ENCODE assay signal across 10 mouse cellular contexts in the genomic region with DNA sequence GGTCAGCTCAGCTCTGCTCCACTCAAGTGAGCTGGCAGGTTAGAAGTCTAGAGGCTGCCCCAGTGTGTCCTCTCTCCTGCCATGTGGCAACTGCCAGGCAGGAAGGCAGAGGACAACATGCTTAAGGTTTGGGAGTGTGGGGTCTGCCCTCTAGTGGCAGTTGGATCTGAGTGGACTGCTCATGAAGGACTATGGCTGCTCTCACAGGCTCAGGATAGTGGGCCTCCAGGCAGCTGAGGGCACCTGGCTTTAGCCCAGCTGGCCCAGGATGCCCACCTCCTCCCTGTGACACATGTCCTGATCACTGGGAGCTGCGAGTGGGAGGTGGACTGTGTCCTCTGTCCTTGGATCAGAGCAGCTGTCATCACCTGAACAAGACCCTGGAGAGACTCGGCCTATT. TPM values are rescaled to one million over a fixed set of nuclear protein-coding genes. Genes with fewer than 3 reads are reported as not detected.
DNase-seq lines count a peak whose midpoint lies in the region; ATAC-seq and TF ChIP-seq lines count a peak whose summit lies in the region.
"Had no signal": no experiment of that assay in that cellular context is flagged by ENCODE, and none has a peak within 500 bp of the region (broad histone marks: within the 10 kb centered on the region; RNA-seq: fewer than 3 reads in every experiment).

No protein-coding gene starts in this region.

- peak; percentile 36 for DNase-seq in hindbrain, embryonic 10.5 days (ENCODE audit: low spot score)
- DNase-seq in CH12.LX (ENCODE audit: extremely low read depth), result peak; percentile 41
- no peak for DNase-seq in spleen, adult 12 weeks (ENCODE audit: low spot score)
- DNase-seq in frontal cortex, adult 2 months (ENCODE audit: extremely low spot score in 1 of 2, low spot score in 1 of 2), result no peak

- peaks cover 38% of the 10 kb centered on the region for H3K36me3 ChIP-seq in hindbrain, embryonic 10.5 days
- no peaks in the 10 kb centered on the region for H3K36me3 ChIP-seq in hindbrain, embryonic 12.5 days
- peaks cover 13 to 63% of the 10 kb centered on the region in 2 experiments for H3K36me3 ChIP-seq in CH12.LX (replicated peaks in 1 of 2; ENCODE audit: control insufficient read depth in 1 of 2, insufficient read depth in 1 of 2, low read length in 1 of 2)
- no peaks in the 10 kb centered on the region for H3K36me3 ChIP-seq in intestine, embryonic 16.5 days (ENCODE audit: control insufficient read depth, insufficient read depth, low read length)

- H3K4me1 ChIP-seq in hindbrain, embryonic 10.5 days (replicated peaks), result peaks cover 4% of the 10 kb centered on the region; the same call in 1 of the 2 replicates
- H3K4me1 ChIP-seq in hindbrain, embryonic 12.5 days, result no peaks in the 10 kb centered on the region
- H3K4me1 ChIP-seq in CH12.LX (ENCODE audit: control insufficient read depth in 1 of 2, insufficient read depth in 2 of 2), result no peaks in the 10 kb centered on the region
- H3K4me1 ChIP-seq in bone marrow macrophage, adult 2 months (ENCODE audit: control insufficient read depth, insufficient read depth, low read length), result peaks cover 8% of the 10 kb centered on the region
- H3K4me1 ChIP-seq in intestine, embryonic 16.5 days (ENCODE audit: control insufficient read depth, insufficient read depth, low read length), result peaks cover 16% of the 10 kb centered on the region

- peak; percentile 23 to 70; a peak in 2 of 4 replicates for TF ChIP-seq CTCF in CH12.LX (conservative IDR thresholded peaks at IDR 0.05 in 1 of 2, IDR thresholded peaks at IDR 0.05 in 1 of 2; ENCODE audit: low read depth in 2 of 2, low read length in 2 of 2)
- TF ChIP-seq CTCF in bone marrow macrophage, adult 2 months (IDR thresholded peaks at IDR 0.05; ENCODE audit: low read depth, low read length), result peak; percentile 74

- no peak for TF ChIP-seq POLR2A in CH12.LX (IDR thresholded peaks at IDR 0.05; ENCODE audit: low read depth, low read length)
- TF ChIP-seq POLR2A in bone marrow macrophage, adult 2 months (IDR thresholded peaks at IDR 0.05; ENCODE audit: borderline replicate concordance, low read depth, low read length), result no peak

- in situ Hi-C loops in CH12.LX (cut with MboI; ENCODE audit: low pct_ligation_motif_present, low pct_unique_long_range_greater_than_20kb, low sequenced_read_pairs), result loop anchor here (25.0 kb wide), 1 partner anchor 104 kb away; the partner anchor contains the start of gene 3110082I17Rik

- H3K27me3 ChIP-seq in hindbrain, embryonic 10.5 days (ENCODE audit: insufficient read depth, poor library complexity, severe bottlenecking), result no peaks in the 10 kb centered on the region
- H3K27me3 ChIP-seq in hindbrain, embryonic 12.5 days, result no peaks in the 10 kb centered on the region
- no peaks in the 10 kb centered on the region for H3K27me3 ChIP-seq in CH12.LX (replicated peaks)
- H3K27me3 ChIP-seq in intestine, embryonic 16.5 days (replicated peaks; ENCODE audit: control insufficient read depth, insufficient read depth, low read length), result no peaks in the 10 kb centered on the region
- H3K27me3 ChIP-seq: embryonic facial prominence, embryonic 15.5 days had no signal

- H3K4me2 ChIP-seq in hindbrain, embryonic 12.5 days (replicated peaks), result no peak overlapping the region
- no peak overlapping the region for H3K4me2 ChIP-seq in CH12.LX (ENCODE audit: insufficient read depth, low read depth, poor library complexity, severe bottlenecking)
- no peak overlapping the region for H3K4me2 ChIP-seq in intestine, embryonic 16.5 days (ENCODE audit: low read depth, low read length)
- H3K4me2 ChIP-seq: embryonic facial prominence, embryonic 15.5 days had no signal

- TF ChIP-seq EP300 in CH12.LX (IDR thresholded peaks at IDR 0.05; ENCODE audit: low read length), result no peak

- no peaks in the 10 kb centered on the region for H3K79me2 ChIP-seq in CH12.LX (replicated peaks; ENCODE audit: control insufficient read depth, extremely low read depth, insufficient read depth, poor library complexity, severe bottlenecking)

- no peak overlapping the region for H3K4me3 ChIP-seq in hindbrain, embryonic 10.5 days
- H3K4me3 ChIP-seq in hindbrain, embryonic 12.5 days, result no peak overlapping the region
- no peak overlapping the region for H3K4me3 ChIP-seq in CH12.LX (replicated peaks in 1 of 3; ENCODE audit: low read depth in 2 of 3, low read length in 2 of 3, poor library complexity in 1 of 3)
- H3K4me3 ChIP-seq in bone marrow macrophage, adult 2 months (ENCODE audit: insufficient read depth, low read length), result no peak overlapping the region
- H3K4me3 ChIP-seq in intestine, embryonic 16.5 days (ENCODE audit: low read length), result no peak overlapping the region
- H3K4me3 ChIP-seq: embryonic facial prominence, embryonic 15.5 days; megakaryocyte, embryonic 14.5 days had no signal

- dilution Hi-C loops in CH12.LX (cut with MboI; ENCODE audit: extremely low pct_ligation_motif_present, extremely low pct_unique_long_range_greater_than_20kb, low sequenced_read_pairs), result no loop called here

- no peak for ATAC-seq in hindbrain, embryonic 12.5 days (ENCODE audit: low FRiP score)
- ATAC-seq in intestine, embryonic 16.5 days, result peak; percentile 16
- peak; percentile 20; the same call in 1 of the 2 replicates for ATAC-seq in neutrophil, adult 5-6 weeks (ENCODE audit: extremely low read depth, insufficient number of reproducible peaks, low FRiP score, poor library complexity, severe bottlenecking)

- no peaks in the 10 kb centered on the region for H3K9me3 ChIP-seq in hindbrain, embryonic 10.5 days
- H3K9me3 ChIP-seq in hindbrain, embryonic 12.5 days (replicated peaks), result no peaks in the 10 kb centered on the region
- H3K9me3 ChIP-seq in CH12.LX (replicated peaks; ENCODE audit: low read length), result no peaks in the 10 kb centered on the region
- no peaks in the 10 kb centered on the region for H3K9me3 ChIP-seq in intestine, embryonic 16.5 days (ENCODE audit: control insufficient read depth, low read length)
- H3K9me3 ChIP-seq: embryonic facial prominence, embryonic 15.5 days; megakaryocyte, embryonic 14.5 days had no signal

- TF ChIP-seq RAD21 in CH12.LX (IDR thresholded peaks at IDR 0.05; ENCODE audit: low read depth, low read length), result peak; percentile 44

- H3K27ac ChIP-seq in hindbrain, embryonic 10.5 days, result no peak overlapping the region
- H3K27ac ChIP-seq in hindbrain, embryonic 12.5 days, result no peak overlapping the region
- no peak overlapping the region for H3K27ac ChIP-seq in CH12.LX (ENCODE audit: insufficient read depth, low read depth)
- no peak overlapping the region for H3K27ac ChIP-seq in bone marrow macrophage, adult 2 months (ENCODE audit: insufficient read depth, low read depth, low read length)
- peak overlapping the region; percentile 49 for H3K27ac ChIP-seq in intestine, embryonic 16.5 days (ENCODE audit: low read length)
- H3K27ac ChIP-seq: embryonic facial prominence, embryonic 15.5 days had no signal

- 69% methylated on average over 2 of the region's 2 CpGs for WGBS in hindbrain, embryonic 10.5 days
- WGBS in hindbrain, embryonic 12.5 days, result 81% methylated on average over 2 of the region's 2 CpGs
- WGBS in intestine, embryonic 16.5 days, result 65% methylated on average over 2 of the region's 2 CpGs

- H3K9ac ChIP-seq in hindbrain, embryonic 12.5 days, result no peak overlapping the region
- no peak overlapping the region for H3K9ac ChIP-seq in CH12.LX (ENCODE audit: insufficient read depth, low read depth)
- no peak overlapping the region for H3K9ac ChIP-seq in intestine, embryonic 16.5 days (ENCODE audit: low read depth, low read length)
- H3K9ac ChIP-seq: embryonic facial prominence, embryonic 15.5 days had no signal

RNA-seq across cellular contexts. Expression of gene Cyp2w1, which starts 6.2 kb away (rescaled TPM):
- polyA plus RNA-seq in hindbrain, embryonic 10.5 days (2016; fragmentation: Nextera tagmentation; extraction: Ambion mirVana), result not detected in 2 replicates
- polyA plus RNA-seq in hindbrain, embryonic 12.5 days (2016; fragmentation: Nextera tagmentation; extraction: Ambion mirVana), result 0.41 and 0.46 TPM in 2 replicates
- total RNA-seq in CH12.LX (2012; rRNA removed) (not detected in 2 replicates), CH12.LX (2014; rRNA removed) (not detected in 2 replicates)
- polyA plus RNA-seq in CH12.LX (2012; ENCODE audit: insufficient read length, low read depth), result not detected in 2 replicates
- not detected in 2 replicates for polyA plus RNA-seq in bone marrow macrophage, adult 2 months (2012; ENCODE audit: insufficient read depth, insufficient read length, missing spikeins)
- 33.9 and 44.0 TPM in 2 replicates for polyA plus RNA-seq in intestine, embryonic 16.5 days (2015; fragmentation: Nextera tagmentation; extraction: Ambion mirVana)
- not detected in 2 replicates for total RNA-seq in neutrophil, adult 5-6 weeks (2017)
- not detected in 2 replicates for polyA plus RNA-seq in frontal cortex, adult 2 months (2012; rRNA removed)

RNA-seq across cellular contexts. Expression of gene Cox19, which starts 7.4 kb away (rescaled TPM):
- polyA plus RNA-seq in hindbrain, embryonic 10.5 days (2016; fragmentation: Nextera tagmentation; extraction: Ambion mirVana), result 116 and 147 TPM in 2 replicates
- 107 and 117 TPM in 2 replicates for polyA plus RNA-seq in hindbrain, embryonic 12.5 days (2016; fragmentation: Nextera tagmentation; extraction: Ambion mirVana)
- total RNA-seq in CH12.LX (2012; rRNA removed) (30.1 and 38.8 TPM in 2 replicates), CH12.LX (2014; rRNA removed) (32.1 and 32.3 TPM in 2 replicates)
- polyA plus RNA-seq in CH12.LX (2012; ENCODE audit: insufficient read length, low read depth), result 70.1 and 74.0 TPM in 2 replicates
- 31.4 and 36.1 TPM in 2 replicates for polyA plus RNA-seq in bone marrow macrophage, adult 2 months (2012; ENCODE audit: insufficient read depth, insufficient read length, missing spikeins)
- 183 and 195 TPM in 2 replicates for polyA plus RNA-seq in intestine, embryonic 16.5 days (2015; fragmentation: Nextera tagmentation; extraction: Ambion mirVana)
- 14.4 and 17.2 TPM in 2 replicates for total RNA-seq in neutrophil, adult 5-6 weeks (2017)
- 93.5 and 97.3 TPM in 2 replicates for polyA plus RNA-seq in frontal cortex, adult 2 months (2012; rRNA removed)

RNA-seq across cellular contexts. Expression of gene Gpr146, which starts 18.8 kb away (rescaled TPM):
- polyA plus RNA-seq in hindbrain, embryonic 10.5 days (2016; fragmentation: Nextera tagmentation; extraction: Ambion mirVana), result 2.0 and 2.8 TPM in 2 replicates
- polyA plus RNA-seq in hindbrain, embryonic 12.5 days (2016; fragmentation: Nextera tagmentation; extraction: Ambion mirVana), result 1.8 and 2.4 TPM in 2 replicates
- 0.08 and 0.13 TPM in 2 replicates for total RNA-seq in CH12.LX (2012; rRNA removed)
- total RNA-seq in CH12.LX (2014; rRNA removed), result not detected in 2 replicates
- not detected in 2 replicates for polyA plus RNA-seq in CH12.LX (2012; ENCODE audit: insufficient read length, low read depth)
- 34.5 and 34.7 TPM in 2 replicates for polyA plus RNA-seq in bone marrow macrophage, adult 2 months (2012; ENCODE audit: insufficient read depth, insufficient read length, missing spikeins)
- 2.3 and 2.5 TPM in 2 replicates for polyA plus RNA-seq in intestine, embryonic 16.5 days (2015; fragmentation: Nextera tagmentation; extraction: Ambion mirVana)
- 44.6 and 45.5 TPM in 2 replicates for total RNA-seq in neutrophil, adult 5-6 weeks (2017)
- 12.0 and 15.2 TPM in 2 replicates for polyA plus RNA-seq in frontal cortex, adult 2 months (2012; rRNA removed)

RNA-seq across cellular contexts. Expression of gene Adap1, which starts 33.2 kb away (rescaled TPM):
- 0.65 and 1.5 TPM in 2 replicates for polyA plus RNA-seq in hindbrain, embryonic 10.5 days (2016; fragmentation: Nextera tagmentation; extraction: Ambion mirVana)
- polyA plus RNA-seq in hindbrain, embryonic 12.5 days (2016; fragmentation: Nextera tagmentation; extraction: Ambion mirVana), result 13.1 and 13.7 TPM in 2 replicates
- 73.2 and 93.9 TPM in 2 replicates for total RNA-seq in CH12.LX (2012; rRNA removed)
- total RNA-seq in CH12.LX (2014; rRNA removed), result 53.9 and 55.3 TPM in 2 replicates
- polyA plus RNA-seq in CH12.LX (2012; ENCODE audit: insufficient read length, low read depth), result 61.8 and 70.7 TPM in 2 replicates
- 73.2 and 77.1 TPM in 2 replicates for polyA plus RNA-seq in bone marrow macrophage, adult 2 months (2012; ENCODE audit: insufficient read depth, insufficient read length, missing spikeins)
- 5.3 and 6.3 TPM in 2 replicates for polyA plus RNA-seq in intestine, embryonic 16.5 days (2015; fragmentation: Nextera tagmentation; extraction: Ambion mirVana)
- 20.8 and 21.1 TPM in 2 replicates for total RNA-seq in neutrophil, adult 5-6 weeks (2017)
- polyA plus RNA-seq in frontal cortex, adult 2 months (2012; rRNA removed), result 178 and 201 TPM in 2 replicates

RNA-seq across cellular contexts. Expression of gene C130050O18Rik, which starts 46.4 kb away (rescaled TPM):
- polyA plus RNA-seq in hindbrain, embryonic 10.5 days (2016; fragmentation: Nextera tagmentation; extraction: Ambion mirVana), result 0.43 TPM in 1 of 2 replicates, not detected in the other
- polyA plus RNA-seq in hindbrain, embryonic 12.5 days (2016; fragmentation: Nextera tagmentation; extraction: Ambion mirVana), result 0.45 and 0.90 TPM in 2 replicates
- total RNA-seq in CH12.LX (2012; rRNA removed), result 0.17 TPM in 1 of 2 replicates, not detected in the other
- 0.15 TPM in 1 of 2 replicates, not detected in the other for total RNA-seq in CH12.LX (2014; rRNA removed)
- 0.53 and 0.54 TPM in 2 replicates for polyA plus RNA-seq in CH12.LX (2012; ENCODE audit: insufficient read length, low read depth)
- 13.2 and 14.4 TPM in 2 replicates for polyA plus RNA-seq in bone marrow macrophage, adult 2 months (2012; ENCODE audit: insufficient read depth, insufficient read length, missing spikeins)
- polyA plus RNA-seq in intestine, embryonic 16.5 days (2015; fragmentation: Nextera tagmentation; extraction: Ambion mirVana), result 0.87 and 1.0 TPM in 2 replicates
- 40.3 and 41.1 TPM in 2 replicates for total RNA-seq in neutrophil, adult 5-6 weeks (2017)
- polyA plus RNA-seq in frontal cortex, adult 2 months (2012; rRNA removed), result 0.42 and 0.44 TPM in 2 replicates

Comparison
In these comparisons a context has a peak if more than half of its experiments do, and no peak if none do; other contexts are left out.
1. DNase-seq: peak in hindbrain, embryonic 10.5 days (single experiment) and CH12.LX (single experiment); none in spleen, adult 12 weeks (single experiment) and frontal cortex, adult 2 months (0 of 2).
2. RNA of gene Cyp2w1, which starts 6.2 kb away (polyA plus RNA-seq): 33.9 to 44.0 TPM in intestine, embryonic 16.5 days; 0.41 to 0.46 TPM in hindbrain, embryonic 12.5 days, not detected in hindbrain, embryonic 10.5 days, not detected in CH12.LX, not detected in bone marrow macrophage, adult 2 months and not detected in frontal cortex, adult 2 months; every median in the first group is over 10 times any median in the second.